Mouse (Mus musculus) ZHBTc4 (cell line): ENCODE results near the gene Prim2.

Experiments used
- DNase-seq: peaks from one replicate; pipeline ENCODE4 v3.0.0-alpha.2; 2011; ENCODE audit warnings: low read depth, low spot score

The Prim2 gene

GRCm38 (mm10) chr1:33604087-33604699 lies 65.4 kb downstream of the Prim2 start:
- DNase-seq = no peak

- DNase-seq = no peak
Measured at GRCm38 (mm10) chr1:33599698-33600097, 69.9 kb downstream of the Prim2 start.

GRCm38 (mm10) chr1:33599019-33599667 lies 70.5 kb downstream of the Prim2 start:
- DNase-seq = no peak

- peak; percentile 15 for DNase-seq
Measured at GRCm38 (mm10) chr1:33597043-33597442, 72.6 kb downstream of the Prim2 start.

- DNase-seq = no peak
Measured at GRCm38 (mm10) chr1:33595936-33596335, 73.7 kb downstream of the Prim2 start.

GRCm38 (mm10) chr1:33594966-33595365 lies 74.6 kb downstream of the Prim2 start:
- no peak for DNase-seq

- no peak for DNase-seq
Measured at GRCm38 (mm10) chr1:33593718-33594388, 75.7 kb downstream of the Prim2 start.

GRCm38 (mm10) chr1:33591997-33592608 lies 77.5 kb downstream of the Prim2 start:
- DNase-seq = no peak

- no peak for DNase-seq
Measured at GRCm38 (mm10) chr1:33590556-33591411, 78.8 kb downstream of the Prim2 start.

GRCm38 (mm10) chr1:33589531-33589930 lies 80.1 kb downstream of the Prim2 start:
- DNase-seq = no peak

- no peak for DNase-seq
Measured at GRCm38 (mm10) chr1:33588557-33588956, 81.0 kb downstream of the Prim2 start.

- DNase-seq = no peak
Measured at GRCm38 (mm10) chr1:33584590-33584978, 85.0 kb downstream of the Prim2 start.

- no peak for DNase-seq
Measured at GRCm38 (mm10) chr1:33583817-33584589, 85.6 kb downstream of the Prim2 start.

GRCm38 (mm10) chr1:33578593-33578992 lies 91.0 kb downstream of the Prim2 start:
- no peak for DNase-seq

- no peak for DNase-seq
Measured at GRCm38 (mm10) chr1:33574459-33574858, 95.1 kb downstream of the Prim2 start.

- peak; percentile 81 for DNase-seq
Measured at GRCm38 (mm10) chr1:33565764-33566401, 103.7 kb downstream of the Prim2 start.

GRCm38 (mm10) chr1:33564032-33564431 lies 105.6 kb downstream of the Prim2 start:
- DNase-seq = no peak

GRCm38 (mm10) chr1:33563611-33564010 lies 106.0 kb downstream of the Prim2 start:
- DNase-seq = no peak

- no peak for DNase-seq
Measured at GRCm38 (mm10) chr1:33556638-33557037, 113.0 kb downstream of the Prim2 start.

GRCm38 (mm10) chr1:33555626-33556025 lies 114.0 kb downstream of the Prim2 start:
- DNase-seq = peak; percentile 84
